Mouse (Mus musculus): ENCODE results near the gene Adgrf3. TPM values are rescaled to one million over a fixed set of nuclear protein-coding genes. Genes with fewer than 3 reads are reported as not detected.
A peak's percentile ranks its signal among the peaks of the same experiment; 100 is the strongest.
"Not testable (repeated sequence)": the region's sequence is repeated elsewhere in the genome, so short reads cannot be mapped to it uniquely, and the experiment has no call there.

The Adgrf3 gene
- polyA plus RNA-seq, 1 experiment from 2014 or later, result not detected

- DNase-seq (ENCODE audit: extremely low spot score, low spot score), result no peak
- no peaks in the 10 kb centered on the region for H3K4me1 ChIP-seq
- peaks cover 10% of the 10 kb centered on the region for H3K36me3 ChIP-seq (replicated peaks)
- no peak overlapping the region for H3K27ac ChIP-seq
- no peaks in the 10 kb centered on the region; the same call in 1 of the 2 replicates for H3K9me3 ChIP-seq
- H3K4me3 ChIP-seq, result no peak overlapping the region
- 97% methylated on average over 8 of the region's 8 CpGs for WGBS
- H3K27me3 ChIP-seq (ENCODE audit: poor library complexity, severe bottlenecking), result no peaks in the 10 kb centered on the region
Measured at GRCm38 (mm10) chr5:30222681-30223080, 17.2 kb upstream of the Adgrf3 start.

- no peaks in the 10 kb centered on the region for H3K27me3 ChIP-seq (ENCODE audit: poor library complexity, severe bottlenecking)
- no peaks in the 10 kb centered on the region; the same call in 1 of the 2 replicates for H3K9me3 ChIP-seq
- H3K4me3 ChIP-seq, result no peak overlapping the region
- no peak for DNase-seq (ENCODE audit: extremely low spot score, low spot score)
- H3K36me3 ChIP-seq (replicated peaks), result peaks cover 10% of the 10 kb centered on the region
- H3K27ac ChIP-seq, result no peak overlapping the region
- H3K4me1 ChIP-seq, result no peaks in the 10 kb centered on the region
- 91% methylated on average over 8 of the region's 8 CpGs for WGBS
Measured at GRCm38 (mm10) chr5:30220666-30221065, 15.1 kb upstream of the Adgrf3 start.

DNA sequence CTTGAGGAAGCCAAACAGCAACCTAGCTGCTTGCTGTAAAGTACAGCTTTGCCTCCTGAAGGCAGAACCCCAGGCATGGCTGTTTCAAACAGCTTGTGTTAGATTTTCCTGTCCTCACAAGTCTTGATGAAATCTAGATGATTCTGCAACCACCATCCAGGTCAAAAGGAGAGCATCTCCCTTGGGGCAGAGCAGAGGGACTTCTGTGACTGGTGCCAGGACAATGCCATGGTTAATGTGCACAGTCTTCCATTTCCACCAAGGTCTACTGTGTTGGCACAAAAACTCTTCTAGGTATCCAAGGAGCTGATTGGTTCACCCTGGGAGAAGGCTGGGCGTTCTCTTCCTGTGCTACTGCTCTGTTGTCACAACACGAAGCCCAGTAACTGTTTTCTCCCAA is 14.2 kb upstream of the Adgrf3 start:
- H3K27ac ChIP-seq, result no peak overlapping the region
- no peaks in the 10 kb centered on the region for H3K4me1 ChIP-seq
- no peaks in the 10 kb centered on the region; the same call in 1 of the 2 replicates for H3K9me3 ChIP-seq
- H3K36me3 ChIP-seq (replicated peaks), result peaks cover 10% of the 10 kb centered on the region
- H3K4me3 ChIP-seq, result no peak overlapping the region
- H3K27me3 ChIP-seq (ENCODE audit: poor library complexity, severe bottlenecking), result no peaks in the 10 kb centered on the region
- DNase-seq (ENCODE audit: extremely low spot score, low spot score), result no peak
- 89% methylated on average over 2 of the region's 2 CpGs for WGBS

- 83% methylated on average over 5 of the region's 5 CpGs for WGBS
- Histone ChIP-seq H3K36me3 (replicated peaks) (no peaks in the 10 kb centered on the region), H3K9me3 (no peaks in the 10 kb centered on the region), H3K27ac (no peak overlapping the region), H3K4me1 (no peaks in the 10 kb centered on the region), H3K4me3 (no peak overlapping the region), H3K27me3 (ENCODE audit: poor library complexity, severe bottlenecking) (no peaks in the 10 kb centered on the region)
- DNase-seq (ENCODE audit: extremely low spot score, low spot score), result no peak
Measured at GRCm38 (mm10) chr5:30215970-30216369, 10.4 kb upstream of the Adgrf3 start.

- peak; percentile 38 for DNase-seq (ENCODE audit: extremely low spot score, low spot score)
- H3K27ac ChIP-seq, result no peak overlapping the region
- H3K27me3 ChIP-seq (ENCODE audit: poor library complexity, severe bottlenecking), result no peaks in the 10 kb centered on the region
- H3K36me3 ChIP-seq (replicated peaks), result no peaks in the 10 kb centered on the region
- no peaks in the 10 kb centered on the region for H3K9me3 ChIP-seq
- WGBS, result 18% methylated on average over 4 of the region's 4 CpGs
- no peaks in the 10 kb centered on the region for H3K4me1 ChIP-seq
- no peak overlapping the region for H3K4me3 ChIP-seq
Measured at GRCm38 (mm10) chr5:30214889-30215288, 9.4 kb upstream of the Adgrf3 start.

DNA sequence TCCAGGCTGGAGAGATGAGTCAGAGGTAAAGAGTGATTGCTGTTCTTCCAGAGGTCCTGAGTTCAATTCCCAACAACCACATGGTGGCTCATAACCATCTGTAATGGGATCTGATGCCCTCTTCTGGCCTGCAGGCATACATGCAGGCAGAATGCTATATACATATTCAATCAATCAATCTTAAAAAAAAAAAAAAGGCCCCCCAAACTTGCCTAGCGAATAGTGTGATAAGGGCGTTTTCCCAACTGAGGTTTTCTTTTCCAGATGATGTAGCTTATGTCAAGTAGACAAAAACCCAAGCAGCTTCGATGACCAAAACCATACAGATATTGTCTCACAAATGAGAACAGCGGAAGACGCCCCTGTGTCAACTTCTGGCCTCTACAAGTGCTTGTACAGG is 5.2 kb upstream of the Adgrf3 start:
- H3K36me3 ChIP-seq (replicated peaks); H3K9me3 ChIP-seq; H3K4me3 ChIP-seq; DNase-seq (ENCODE audit: extremely low spot score, low spot score); H3K4me1 ChIP-seq; H3K27me3 ChIP-seq (ENCODE audit: poor library complexity, severe bottlenecking); H3K27ac ChIP-seq: not testable (repeated sequence)
- WGBS, result 91% methylated on average over 5 of the region's 5 CpGs

- 0 out of 2 replicates have a peak, but pooled peaks cover 2% of the 10 kb centered on the region for H3K4me1 ChIP-seq
- H3K36me3 ChIP-seq (replicated peaks), result no peaks in the 10 kb centered on the region
- H3K4me3 ChIP-seq, result no peak overlapping the region
- no peaks in the 10 kb centered on the region for H3K9me3 ChIP-seq
- WGBS, result 70% methylated on average over 6 of the region's 6 CpGs
- H3K27ac ChIP-seq, result no peak overlapping the region
- H3K27me3 ChIP-seq (ENCODE audit: poor library complexity, severe bottlenecking), result no peaks in the 10 kb centered on the region
- DNase-seq (ENCODE audit: extremely low spot score, low spot score), result peak; percentile 44
Measured at GRCm38 (mm10) chr5:30207276-30207675, 1.8 kb upstream of the Adgrf3 start.

DNA sequence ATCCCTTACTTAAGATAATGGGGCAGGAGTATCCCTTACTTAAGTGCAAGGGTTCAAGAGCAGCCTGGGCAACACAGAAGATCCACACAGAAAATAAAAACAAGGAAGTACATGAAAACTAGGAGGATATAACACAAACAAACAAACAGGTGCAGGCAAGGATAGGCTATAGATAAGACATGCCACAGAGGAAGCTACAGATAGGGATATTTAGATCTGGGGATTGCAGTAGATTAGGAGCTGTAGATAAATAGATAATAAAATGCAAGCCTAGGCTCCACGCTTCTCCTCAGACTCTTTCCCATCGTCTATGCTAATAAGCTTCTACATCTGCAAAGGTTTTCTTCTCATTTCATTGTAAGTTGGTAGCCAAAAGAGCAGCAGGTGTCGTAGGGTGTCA is 488 bp downstream of the Adgrf3 start:
- Histone ChIP-seq H3K27me3 (ENCODE audit: poor library complexity, severe bottlenecking) (no peaks in the 10 kb centered on the region), H3K27ac (no peak overlapping the region), H3K4me3 (no peak overlapping the region), H3K4me1 (0 out of 2 replicates have a peak, but pooled peaks cover 2% of the 10 kb centered on the region), H3K9me3 (no peaks in the 10 kb centered on the region), H3K36me3 (replicated peaks) (no peaks in the 10 kb centered on the region)
- 73% methylated on average over 3 of the region's 3 CpGs for WGBS
- no peak for DNase-seq (ENCODE audit: extremely low spot score, low spot score)

GRCm38 (mm10) chr5:30204441-30204840 is 1.1 kb downstream of the Adgrf3 start:
- Histone ChIP-seq H3K36me3 (replicated peaks) (no peaks in the 10 kb centered on the region), H3K9me3 (no peaks in the 10 kb centered on the region), H3K27me3 (ENCODE audit: poor library complexity, severe bottlenecking) (no peaks in the 10 kb centered on the region), H3K4me3 (no peak overlapping the region), H3K27ac (no peak overlapping the region), H3K4me1 (0 out of 2 replicates have a peak, but pooled peaks cover 2% of the 10 kb centered on the region)
- DNase-seq (ENCODE audit: extremely low spot score, low spot score), result no peak
- 52% methylated on average over 1 of the region's 1 CpGs for WGBS

DNA sequence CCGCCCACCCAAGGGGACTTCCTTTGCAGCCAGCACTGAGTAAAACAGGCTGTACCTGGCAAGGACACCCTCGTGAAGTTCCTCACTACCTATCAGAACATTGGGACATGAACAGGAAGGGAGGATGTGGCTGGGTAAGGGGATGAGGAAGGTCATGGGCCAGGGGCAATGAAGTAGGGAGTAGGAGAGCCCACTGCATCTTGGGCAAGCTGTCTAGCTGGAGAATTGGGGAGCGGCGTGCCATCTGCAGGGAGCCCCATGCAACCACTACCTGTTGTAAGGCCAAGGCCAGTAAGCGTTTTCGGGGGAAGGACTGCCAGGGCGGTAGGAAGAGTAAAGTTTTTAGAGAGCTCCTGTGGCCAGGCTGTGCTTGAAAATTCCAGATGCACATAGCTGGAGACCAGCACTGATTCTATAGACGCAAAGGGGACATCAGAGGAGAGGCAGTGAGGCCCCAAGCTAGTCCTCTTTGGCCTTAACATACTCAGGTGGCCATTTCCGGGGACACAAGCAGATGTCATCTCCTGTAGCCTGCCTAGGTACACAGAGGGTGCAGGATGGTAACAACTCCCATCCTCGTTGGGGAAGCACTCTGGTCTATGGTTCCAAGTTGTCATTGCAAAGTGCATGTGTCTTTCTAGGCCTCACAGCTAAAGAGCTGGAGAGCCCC is 2.2 kb downstream of the Adgrf3 start:
- Histone ChIP-seq H3K36me3 (replicated peaks) (no peaks in the 10 kb centered on the region), H3K9me3 (no peaks in the 10 kb centered on the region), H3K27me3 (ENCODE audit: poor library complexity, severe bottlenecking) (no peaks in the 10 kb centered on the region), H3K4me3 (no peak overlapping the region), H3K27ac (no peak overlapping the region), H3K4me1 (0 out of 2 replicates have a peak, but pooled peaks cover 2% of the 10 kb centered on the region)
- WGBS, result 75% methylated on average over 10 of the region's 10 CpGs
- no peak for DNase-seq (ENCODE audit: extremely low spot score, low spot score)

GRCm38 (mm10) chr5:30202221-30202620 is 3.3 kb downstream of the Adgrf3 start:
- H3K9me3 ChIP-seq, result no peaks in the 10 kb centered on the region
- WGBS, result 88% methylated on average over 7 of the region's 7 CpGs
- 0 out of 2 replicates have a peak, but pooled peaks cover 2% of the 10 kb centered on the region for H3K4me1 ChIP-seq
- H3K27ac ChIP-seq, result no peak overlapping the region
- DNase-seq (ENCODE audit: extremely low spot score, low spot score), result no peak
- no peaks in the 10 kb centered on the region for H3K36me3 ChIP-seq (replicated peaks)
- H3K27me3 ChIP-seq (ENCODE audit: poor library complexity, severe bottlenecking), result no peaks in the 10 kb centered on the region
- H3K4me3 ChIP-seq, result no peak overlapping the region

DNA sequence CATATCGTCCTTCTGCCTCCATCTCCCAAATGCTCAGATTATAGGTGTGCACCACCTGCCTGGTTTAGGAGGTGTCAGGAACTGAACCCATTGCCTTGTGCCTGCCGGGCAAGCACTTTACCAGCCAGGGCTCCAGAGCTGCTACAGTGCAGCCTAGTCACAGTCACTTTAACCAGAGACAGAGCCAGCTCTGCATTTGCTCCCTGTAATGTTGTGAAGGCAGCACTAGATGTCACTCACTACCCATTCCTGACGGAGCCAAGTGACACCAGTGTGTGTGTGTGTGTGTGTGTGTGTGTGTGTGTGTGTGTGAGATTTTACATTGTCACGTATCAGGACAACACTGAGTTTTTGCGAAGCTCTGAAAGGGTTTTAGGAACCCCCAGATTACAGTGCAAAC is 4.0 kb downstream of the Adgrf3 start:
- H3K4me3 ChIP-seq, result no peak overlapping the region
- no peaks in the 10 kb centered on the region for H3K36me3 ChIP-seq (replicated peaks)
- H3K27me3 ChIP-seq (ENCODE audit: poor library complexity, severe bottlenecking), result no peaks in the 10 kb centered on the region
- H3K9me3 ChIP-seq, result no peaks in the 10 kb centered on the region
- H3K27ac ChIP-seq, result no peak overlapping the region
- no peak for DNase-seq (ENCODE audit: extremely low spot score, low spot score)
- 59% methylated on average over 5 of the region's 5 CpGs for WGBS
- 0 out of 2 replicates have a peak, but pooled peaks cover 2% of the 10 kb centered on the region for H3K4me1 ChIP-seq

DNA sequence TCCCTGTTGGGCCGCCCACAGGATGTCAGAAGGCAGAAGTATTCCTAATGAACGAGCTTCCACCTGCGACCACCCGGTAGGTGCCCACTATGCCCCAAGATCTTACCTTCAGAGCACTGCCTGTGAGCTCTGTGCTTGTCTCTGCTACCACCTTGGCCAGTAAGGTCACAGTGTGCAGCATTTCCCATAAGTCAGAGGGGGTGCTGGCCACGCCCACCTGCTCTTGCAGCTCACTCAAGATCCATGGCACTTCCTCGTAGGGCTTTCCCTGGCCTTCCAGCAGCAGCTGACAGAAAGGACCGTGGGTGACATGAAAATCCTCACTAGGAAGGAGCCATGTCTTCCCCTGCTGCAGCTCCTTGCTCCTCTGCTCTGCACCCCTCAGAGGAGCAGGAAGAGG is 7.3 kb downstream of the Adgrf3 start:
- no peak for DNase-seq (ENCODE audit: extremely low spot score, low spot score)
- no peak overlapping the region for H3K27ac ChIP-seq
- no peaks in the 10 kb centered on the region for H3K27me3 ChIP-seq (ENCODE audit: poor library complexity, severe bottlenecking)
- no peaks in the 10 kb centered on the region for H3K4me1 ChIP-seq
- no peaks in the 10 kb centered on the region for H3K36me3 ChIP-seq (replicated peaks)
- 80% methylated on average over 7 of the region's 7 CpGs for WGBS
- no peaks in the 10 kb centered on the region for H3K9me3 ChIP-seq
- H3K4me3 ChIP-seq, result no peak overlapping the region

All from forebrain, embryonic 10.5 days (tissue).